Mouse (Mus musculus): ENCODE measurements around the gene Foxg1. TPM values are rescaled to one million over a fixed set of nuclear protein-coding genes. Genes with fewer than 3 reads are reported as not detected.

Foxg1 gene
- not detected in 2 replicates for polyA plus RNA-seq (2015; fragmentation: Nextera tagmentation; extraction: Ambion mirVana)

DNA sequence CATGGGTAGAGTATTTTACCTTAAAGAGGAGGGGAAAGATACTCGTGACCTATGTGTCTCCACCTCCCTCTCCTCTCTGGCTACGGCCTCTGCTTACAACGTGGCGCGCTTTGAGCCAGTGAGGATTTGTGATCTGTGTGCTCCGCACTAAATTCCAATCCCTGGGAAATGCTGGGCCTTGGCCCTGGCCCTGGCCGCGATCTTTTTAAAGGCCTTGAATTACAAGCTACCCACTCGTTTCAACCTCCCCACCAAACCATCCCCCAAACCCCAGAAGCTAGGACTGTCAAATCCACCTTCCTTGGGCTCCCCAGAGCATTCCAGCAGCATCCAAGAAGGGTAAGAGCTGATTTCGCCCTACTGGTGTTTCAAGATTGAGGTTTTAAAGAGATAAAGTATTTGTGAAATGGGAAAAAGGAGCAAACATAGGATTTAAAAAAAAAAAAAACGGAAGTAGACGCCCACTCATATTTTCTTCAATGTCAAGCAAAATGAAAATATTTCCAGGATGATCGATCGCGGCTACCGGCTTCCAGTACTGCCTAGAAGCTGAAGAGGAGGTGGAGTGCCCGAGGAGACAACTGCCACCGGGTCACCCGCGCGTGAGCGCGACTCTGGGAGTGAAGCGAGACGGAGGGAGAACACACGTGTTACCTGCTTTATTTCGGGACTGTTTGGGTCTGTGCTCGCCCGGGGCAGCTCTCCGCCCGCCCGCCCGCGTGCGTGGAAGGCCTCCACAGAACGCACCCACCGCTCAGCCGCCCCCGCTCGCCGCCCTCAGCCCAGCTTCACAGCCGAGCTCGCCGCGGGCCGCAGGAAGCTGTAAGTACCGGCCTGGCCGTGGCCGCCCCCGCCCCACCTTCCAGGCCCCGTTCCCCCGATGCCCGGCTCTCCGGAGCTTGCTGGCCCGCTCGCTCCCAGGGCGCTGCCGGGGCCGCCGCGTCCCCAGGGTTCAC is at the start of gene Foxg1:
Gene Foxg1, plus strand, starts transcription at position 96 of the 956 bp plus-strand sequence.
- ATAC-seq: no peak
- Histone ChIP-seq H3K27ac (ENCODE audit: low read depth, low read length) (no peak within 1 kb of the TSS), H3K9me3 (ENCODE audit: control insufficient read depth) (no peaks in the 10 kb centered on the region), H3K9ac (ENCODE audit: low read depth, low read length) (no peak within 1 kb of the TSS), H3K4me1 (replicated peaks; ENCODE audit: control insufficient read depth, insufficient read depth, low read length) (no peaks in the 10 kb centered on the region), H3K4me2 (replicated peaks; ENCODE audit: low read depth) (peak within 1 kb of the TSS; percentile 60), H3K4me3 (ENCODE audit: low read depth, low read length) (peak within 1 kb of the TSS; percentile 36), H3K27me3 (replicated peaks; ENCODE audit: control insufficient read depth, insufficient read depth, low read length) (peaks cover 93% of the 10 kb centered on the region), H3K36me3 (ENCODE audit: control insufficient read depth, insufficient read depth) (no peaks in the 10 kb centered on the region)
- TF ChIP-seq CTCF (IDR thresholded peaks at IDR 0.05; ENCODE audit: low read depth): no peak
- WGBS: 2% methylated on average over 56 of the region's 61 CpGs

DNA sequence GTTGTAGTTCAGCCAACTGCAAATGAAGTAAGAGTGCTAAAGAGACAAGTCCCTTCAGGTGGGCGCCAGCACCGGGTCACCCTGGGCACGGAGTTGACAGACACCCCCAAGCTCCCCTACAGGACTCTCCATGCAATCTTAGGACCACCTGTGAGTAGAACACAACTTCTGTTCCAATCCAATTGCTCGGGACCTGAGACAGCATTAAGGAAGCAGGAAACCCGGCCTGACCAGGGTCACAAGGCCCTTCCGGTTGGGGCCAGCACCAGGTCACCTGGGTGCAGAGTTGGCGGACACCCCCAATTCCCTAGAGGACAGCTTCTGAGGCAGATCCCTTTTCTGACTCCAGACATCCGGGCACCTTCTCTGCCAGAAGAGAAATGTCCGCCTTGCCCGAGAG is 32.8 kb upstream of the Foxg1 start:
- TF ChIP-seq CTCF (IDR thresholded peaks at IDR 0.05; ENCODE audit: low read depth): no peak
- no peak for ATAC-seq
- WGBS: 83% methylated on average over 10 of the region's 10 CpGs

DNA sequence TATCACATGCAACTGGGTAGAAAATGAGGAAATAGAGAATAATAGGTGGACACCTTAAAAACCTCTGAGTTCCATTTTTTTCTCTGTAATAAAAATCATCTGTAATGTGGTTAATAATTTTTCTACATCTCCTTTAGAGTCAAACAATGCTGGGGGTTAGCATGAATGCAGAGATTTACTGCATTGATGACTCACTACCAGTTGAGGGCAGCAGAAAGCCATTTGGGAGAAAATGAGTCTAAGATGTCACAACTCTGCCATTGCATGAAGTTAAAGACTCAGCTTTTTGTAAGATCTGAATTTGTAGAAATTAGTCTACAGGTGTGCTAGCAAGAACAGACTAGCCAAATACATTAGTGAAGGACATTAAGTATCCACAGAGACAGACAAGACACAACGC is 13.5 kb upstream of the Foxg1 start:
- ATAC-seq: no peak
- H3K27ac ChIP-seq (ENCODE audit: low read depth, low read length): no peak overlapping the region
- no peak overlapping the region for H3K4me3 ChIP-seq (ENCODE audit: low read depth, low read length)
- H3K4me1 ChIP-seq (replicated peaks; ENCODE audit: control insufficient read depth, insufficient read depth, low read length): no peaks in the 10 kb centered on the region
- no peaks in the 10 kb centered on the region for H3K9me3 ChIP-seq (ENCODE audit: control insufficient read depth)
- TF ChIP-seq CTCF (IDR thresholded peaks at IDR 0.05; ENCODE audit: low read depth): peak; percentile 62
- H3K36me3 ChIP-seq (ENCODE audit: control insufficient read depth, insufficient read depth): no peaks in the 10 kb centered on the region
- H3K9ac ChIP-seq (ENCODE audit: low read depth, low read length): no peak overlapping the region
- peaks cover 17% of the 10 kb centered on the region for H3K27me3 ChIP-seq (replicated peaks; ENCODE audit: control insufficient read depth, insufficient read depth, low read length)
- H3K4me2 ChIP-seq (replicated peaks; ENCODE audit: low read depth): no peak overlapping the region
- WGBS: 53% methylated on average over 1 of the region's 1 CpGs

More for the DNA sequence above, 32.8 kb upstream of the Foxg1 start:
- no peak overlapping the region for H3K27ac ChIP-seq (ENCODE audit: low read depth, low read length)
- H3K9me3 ChIP-seq (ENCODE audit: control insufficient read depth): no peaks in the 10 kb centered on the region
- no peak overlapping the region for H3K9ac ChIP-seq (ENCODE audit: low read depth, low read length)
- H3K4me2 ChIP-seq (replicated peaks; ENCODE audit: low read depth): no peak overlapping the region
- no peaks in the 10 kb centered on the region for H3K36me3 ChIP-seq (ENCODE audit: control insufficient read depth, insufficient read depth)
- no peak overlapping the region for H3K4me3 ChIP-seq (ENCODE audit: low read depth, low read length)
- no peaks in the 10 kb centered on the region for H3K4me1 ChIP-seq (replicated peaks; ENCODE audit: control insufficient read depth, insufficient read depth, low read length)
- H3K27me3 ChIP-seq (replicated peaks; ENCODE audit: control insufficient read depth, insufficient read depth, low read length): no peaks in the 10 kb centered on the region

DNA sequence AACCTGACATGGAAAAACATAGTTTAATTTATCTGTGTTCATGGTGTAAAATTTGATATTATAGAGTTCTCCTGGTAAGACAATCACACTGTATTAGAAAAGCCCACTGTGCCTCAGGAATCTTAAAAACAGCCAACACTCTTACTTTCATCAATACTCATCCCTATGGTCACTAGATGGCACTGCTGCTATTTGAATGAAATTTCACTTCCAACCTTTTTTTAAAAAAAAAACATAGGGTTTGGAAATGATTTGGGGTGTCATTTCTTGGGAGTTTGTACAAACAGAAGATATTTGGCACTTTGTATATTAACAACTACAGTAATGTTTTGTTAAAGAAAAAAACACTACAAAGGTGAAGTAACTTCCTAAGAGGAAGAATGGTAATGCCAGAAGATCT is 10.3 kb upstream of the Foxg1 start:
- no peak overlapping the region for H3K27ac ChIP-seq (ENCODE audit: low read depth, low read length)
- TF ChIP-seq CTCF (IDR thresholded peaks at IDR 0.05; ENCODE audit: low read depth): peak; percentile 59
- no peaks in the 10 kb centered on the region for H3K36me3 ChIP-seq (ENCODE audit: control insufficient read depth, insufficient read depth)
- no peak overlapping the region for H3K4me3 ChIP-seq (ENCODE audit: low read depth, low read length)
- no peak overlapping the region for H3K9ac ChIP-seq (ENCODE audit: low read depth, low read length)
- H3K4me2 ChIP-seq (replicated peaks; ENCODE audit: low read depth): no peak overlapping the region
- no peaks in the 10 kb centered on the region for H3K9me3 ChIP-seq (ENCODE audit: control insufficient read depth)
- H3K4me1 ChIP-seq (replicated peaks; ENCODE audit: control insufficient read depth, insufficient read depth, low read length): no peaks in the 10 kb centered on the region
- ATAC-seq: no peak
- peaks cover 48% of the 10 kb centered on the region for H3K27me3 ChIP-seq (replicated peaks; ENCODE audit: control insufficient read depth, insufficient read depth, low read length)

DNA sequence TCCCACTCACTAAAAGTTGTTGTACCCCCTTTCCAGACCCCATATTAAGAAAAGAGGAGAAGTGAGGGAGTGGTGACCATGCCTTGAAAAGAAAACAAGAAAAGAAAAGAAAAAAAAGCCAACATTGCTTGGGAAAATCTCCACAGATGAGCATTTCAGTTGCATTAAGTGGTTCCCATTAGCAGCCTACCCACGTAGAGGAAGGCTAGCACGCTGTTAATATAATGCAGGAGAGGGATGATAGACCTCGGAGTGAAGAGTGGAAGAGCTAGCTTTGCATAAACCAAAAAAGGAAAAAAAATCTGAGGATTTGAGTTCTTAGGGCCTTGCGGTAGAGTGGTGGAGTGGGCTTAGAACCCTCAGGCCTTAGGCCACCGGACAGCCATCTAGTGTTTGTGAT is 9.3 kb upstream of the Foxg1 start:
- Histone ChIP-seq H3K9ac (ENCODE audit: low read depth, low read length) (no peak overlapping the region), H3K4me3 (ENCODE audit: low read depth, low read length) (no peak overlapping the region), H3K4me1 (replicated peaks; ENCODE audit: control insufficient read depth, insufficient read depth, low read length) (no peaks in the 10 kb centered on the region), H3K9me3 (ENCODE audit: control insufficient read depth) (no peaks in the 10 kb centered on the region), H3K36me3 (ENCODE audit: control insufficient read depth, insufficient read depth) (no peaks in the 10 kb centered on the region), H3K4me2 (replicated peaks; ENCODE audit: low read depth) (no peak overlapping the region), H3K27ac (ENCODE audit: low read depth, low read length) (no peak overlapping the region), H3K27me3 (replicated peaks; ENCODE audit: control insufficient read depth, insufficient read depth, low read length) (peaks cover 58% of the 10 kb centered on the region)
- no peak for ATAC-seq
- no peak for TF ChIP-seq CTCF (IDR thresholded peaks at IDR 0.05; ENCODE audit: low read depth)
- WGBS: 8% methylated on average over 5 of the region's 5 CpGs

DNA sequence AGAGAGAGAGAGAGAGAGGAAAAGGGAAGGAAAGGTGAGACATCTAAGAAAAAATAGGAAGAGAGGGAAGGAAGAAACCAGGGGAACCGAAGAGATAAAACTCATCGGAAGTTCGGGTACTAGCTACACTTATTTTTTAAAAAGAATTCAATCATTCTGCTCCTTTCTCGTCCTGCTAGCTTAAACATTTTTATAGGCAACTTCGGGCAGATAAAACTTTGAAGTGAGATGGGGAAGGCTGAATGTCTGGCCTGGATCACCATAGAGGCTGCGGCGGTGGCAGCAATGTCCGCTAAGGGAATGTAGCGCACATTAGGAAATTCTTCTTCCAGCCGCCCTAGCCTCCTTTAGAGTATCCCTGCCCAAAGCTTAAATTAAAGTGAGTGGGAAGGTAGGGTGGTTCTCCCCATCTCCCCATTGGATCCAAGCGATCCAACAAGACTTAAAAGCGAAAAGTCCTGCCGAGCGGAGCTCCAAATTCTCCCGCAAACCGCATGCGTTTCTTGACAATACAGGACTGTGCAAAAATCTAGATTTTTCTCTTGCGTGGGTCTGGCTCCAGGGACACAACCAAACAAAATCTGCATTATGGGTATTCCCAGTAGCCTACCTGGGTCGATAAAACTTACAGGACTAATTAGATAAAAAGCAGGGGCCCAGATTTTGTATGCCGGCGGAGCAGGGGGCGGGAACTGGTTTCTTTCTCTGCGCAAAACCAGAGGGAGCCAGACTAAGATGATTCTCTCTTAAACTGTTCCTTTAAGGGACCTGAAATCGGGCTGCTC is 8.4 kb upstream of the Foxg1 start:
- Histone ChIP-seq H3K4me3 (ENCODE audit: low read depth, low read length) (peak overlapping the region; percentile 26), H3K36me3 (ENCODE audit: control insufficient read depth, insufficient read depth) (no peaks in the 10 kb centered on the region), H3K4me2 (replicated peaks; ENCODE audit: low read depth) (peak overlapping the region; percentile 37), H3K27ac (ENCODE audit: low read depth, low read length) (no peak overlapping the region), H3K9ac (ENCODE audit: low read depth, low read length) (no peak overlapping the region), H3K4me1 (replicated peaks; ENCODE audit: control insufficient read depth, insufficient read depth, low read length) (no peaks in the 10 kb centered on the region), H3K27me3 (replicated peaks; ENCODE audit: control insufficient read depth, insufficient read depth, low read length) (peaks cover 67% of the 10 kb centered on the region), H3K9me3 (ENCODE audit: control insufficient read depth) (no peaks in the 10 kb centered on the region)
- 4% methylated on average over 24 of the region's 24 CpGs for WGBS
- ATAC-seq: no peak
- no peak for TF ChIP-seq CTCF (IDR thresholded peaks at IDR 0.05; ENCODE audit: low read depth)
